Mouse (Mus musculus) forebrain, embryonic 11.5 days (tissue): Measurements from ENCODE around the gene 9530077C05Rik. TPM values are rescaled to one million over a fixed set of nuclear protein-coding genes. Genes with fewer than 3 reads are reported as not detected.

ENCODE experiments used
- ATAC-seq: fragments of 200-750 bp; cut with Nextera tagmentation; replicated peaks from 2 replicates; pipeline ENCODE4 v1.8.0; 2017; ENCODE audit warnings: moderate TSS enrichment; ENCODE audit not compliant: low FRiP score
- DNase-seq: peaks from one replicate; pipeline ENCODE4 v3.0.0-alpha.2; 2017; ENCODE audit warnings: low spot score
- H3K27ac ChIP-seq: fragments of 300-500 bp; sonication (generic); 2 replicates; pipeline ENCODE4 v1.5.1; 2014; ENCODE audit warnings: low read depth, low read length
- H3K27me3 ChIP-seq: fragments of 300-500 bp; sonication (generic); 2 replicates; pipeline ENCODE4 v1.6.1; 2014; ENCODE audit warnings: mild to moderate bottlenecking, low read length, mixed read lengths; ENCODE audit not compliant: control insufficient read depth, insufficient read depth
- H3K36me3 ChIP-seq: fragments of 300-500 bp; sonication (generic); 2 replicates; pipeline ENCODE4 v1.6.1; 2014; ENCODE audit warnings: mild to moderate bottlenecking, low read length, moderate library complexity, mixed read lengths; ENCODE audit not compliant: control insufficient read depth, insufficient read depth
- H3K4me1 ChIP-seq: fragments of 300-500 bp; sonication (generic); replicated peaks from 2 replicates; pipeline ENCODE4 v1.6.1; 2014; ENCODE audit warnings: low read length, mixed read lengths; ENCODE audit not compliant: control insufficient read depth, insufficient read depth
- H3K4me2 ChIP-seq: fragments of 300-500 bp; sonication (generic); 2 replicates; pipeline ENCODE4 v1.6.1; 2014; ENCODE audit warnings: low read depth, mild to moderate bottlenecking, low read length, moderate library complexity, mixed read lengths; ENCODE audit not compliant: severe bottlenecking
- H3K4me3 ChIP-seq: fragments of 300-500 bp; sonication (generic); 2 replicates; pipeline ENCODE4 v1.5.1; 2014; ENCODE audit warnings: low read depth, low read length
- H3K9ac ChIP-seq: fragments of 300-500 bp; sonication (generic); 2 replicates; pipeline ENCODE4 v1.6.1; 2014; ENCODE audit warnings: low read length
- H3K9me3 ChIP-seq: fragments of 300-500 bp; sonication (generic); 2 replicates; pipeline ENCODE4 v1.6.1; 2016; ENCODE audit warnings: low read length, mixed read lengths; ENCODE audit not compliant: control insufficient read depth
- WGBS: fragments of 180-500 bp; shearing (Covaris S2); extraction: QIAGEN DNeasy Blood & Tissue Kit; methylation state at CpG from one replicate; pipeline ENCODE4 v1.1.7; 2014; 5-methylcytosine and 5-hydroxymethylcytosine counted together
- polyA plus RNA-seq: library from polyadenylated mRNA; unstranded; fragments of >200 nt; fragmentation: Nextera tagmentation; extraction: Ambion mirVana; gene quantifications from 2 replicates; pipeline ENCODE4 v1.2.1, GENCODE M21; 2014

9530077C05Rik gene
- polyA plus RNA-seq, 1 experiment from 2014 or later: 12.7 TPM

DNA sequence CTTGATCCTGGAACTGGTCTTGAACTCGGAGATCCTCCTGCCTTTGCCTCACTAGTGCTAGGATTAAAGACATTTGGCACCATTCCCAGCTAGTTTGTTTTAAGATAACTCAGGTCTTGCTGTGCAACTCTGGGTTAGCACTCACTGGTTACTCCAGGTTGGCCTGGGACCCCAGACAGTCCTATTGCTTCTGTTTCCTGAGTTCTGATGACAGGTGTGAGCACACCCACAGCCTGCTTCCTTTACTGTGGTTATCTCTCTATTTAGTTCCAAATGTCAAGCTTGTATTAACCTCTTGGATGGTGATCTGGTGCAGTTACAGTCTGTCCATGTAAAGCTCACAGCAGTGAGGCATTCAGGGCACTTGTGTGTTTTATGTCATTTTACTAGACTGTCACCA lies 12.2 kb downstream of the 9530077C05Rik start:
- H3K27ac ChIP-seq: no peak overlapping the region
- no peaks in the 10 kb centered on the region for H3K9me3 ChIP-seq
- H3K27me3 ChIP-seq: no peaks in the 10 kb centered on the region
- DNase-seq (no peak), ATAC-seq (no peak)
- no peaks in the 10 kb centered on the region for H3K4me1 ChIP-seq
- H3K36me3 ChIP-seq: no peaks in the 10 kb centered on the region
- H3K4me3 ChIP-seq: no peak overlapping the region
- WGBS: 82% methylated on average over 1 of the region's 1 CpGs
- no peak overlapping the region for H3K4me2 ChIP-seq
- no peak overlapping the region for H3K9ac ChIP-seq

DNA sequence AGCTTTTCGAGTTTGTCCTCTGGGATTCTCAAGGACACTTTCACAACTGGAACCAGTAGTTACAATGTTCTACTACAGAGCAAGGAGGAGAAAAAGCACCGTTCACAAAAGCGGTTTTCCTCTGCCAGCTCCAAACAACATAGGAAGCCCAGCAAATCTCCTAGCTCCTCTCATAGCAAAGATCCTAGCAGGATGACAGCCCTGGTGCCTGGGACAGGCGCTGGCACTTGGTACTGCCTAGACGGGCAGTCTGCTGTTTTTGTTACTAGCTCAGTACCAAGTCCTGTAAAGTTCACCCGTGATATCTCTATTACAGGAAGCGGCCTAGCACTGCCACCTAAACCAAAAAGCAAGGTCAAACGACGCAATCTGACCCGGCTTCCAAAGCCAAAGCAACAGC lies 12.9 kb downstream of the 9530077C05Rik start:
- H3K4me3 ChIP-seq: no peak overlapping the region
- DNase-seq (no peak), ATAC-seq (no peak)
- no peaks in the 10 kb centered on the region for H3K36me3 ChIP-seq
- no peak overlapping the region for H3K4me2 ChIP-seq
- H3K27ac ChIP-seq: no peak overlapping the region
- H3K9ac ChIP-seq: no peak overlapping the region
- H3K27me3 ChIP-seq: no peaks in the 10 kb centered on the region
- H3K4me1 ChIP-seq: no peaks in the 10 kb centered on the region
- H3K9me3 ChIP-seq: no peaks in the 10 kb centered on the region
- 88% methylated on average over 10 of the region's 10 CpGs for WGBS

DNA sequence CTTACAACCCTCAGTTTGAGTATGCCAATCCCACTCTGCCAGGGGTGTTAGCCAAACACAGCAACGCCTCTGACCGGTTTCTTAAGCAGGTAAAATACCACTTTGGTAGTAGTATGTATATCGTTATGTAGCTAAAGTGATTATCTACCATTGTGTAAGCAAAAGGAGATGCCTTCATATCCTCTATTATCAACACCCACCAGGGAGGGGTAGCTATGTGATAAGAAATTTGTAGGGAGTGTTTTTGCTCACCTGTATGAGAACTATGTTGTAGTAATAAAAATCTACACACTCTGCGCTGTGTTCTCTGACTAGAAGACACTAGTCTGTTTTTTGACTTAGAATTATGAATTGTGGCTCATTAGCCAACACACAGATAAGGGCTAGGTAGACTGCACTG lies 13.4 kb downstream of the 9530077C05Rik start:
- no peak for DNase-seq
- ATAC-seq: no peak
- Histone ChIP-seq H3K4me2 (no peak overlapping the region), H3K27me3 (no peaks in the 10 kb centered on the region), H3K9ac (no peak overlapping the region), H3K4me1 (peaks cover under 1% of the 10 kb centered on the region; the same call in 1 of the 2 replicates), H3K4me3 (no peak overlapping the region), H3K36me3 (no peaks in the 10 kb centered on the region), H3K27ac (no peak overlapping the region), H3K9me3 (no peaks in the 10 kb centered on the region)
- 92% methylated on average over 4 of the region's 4 CpGs for WGBS

DNA sequence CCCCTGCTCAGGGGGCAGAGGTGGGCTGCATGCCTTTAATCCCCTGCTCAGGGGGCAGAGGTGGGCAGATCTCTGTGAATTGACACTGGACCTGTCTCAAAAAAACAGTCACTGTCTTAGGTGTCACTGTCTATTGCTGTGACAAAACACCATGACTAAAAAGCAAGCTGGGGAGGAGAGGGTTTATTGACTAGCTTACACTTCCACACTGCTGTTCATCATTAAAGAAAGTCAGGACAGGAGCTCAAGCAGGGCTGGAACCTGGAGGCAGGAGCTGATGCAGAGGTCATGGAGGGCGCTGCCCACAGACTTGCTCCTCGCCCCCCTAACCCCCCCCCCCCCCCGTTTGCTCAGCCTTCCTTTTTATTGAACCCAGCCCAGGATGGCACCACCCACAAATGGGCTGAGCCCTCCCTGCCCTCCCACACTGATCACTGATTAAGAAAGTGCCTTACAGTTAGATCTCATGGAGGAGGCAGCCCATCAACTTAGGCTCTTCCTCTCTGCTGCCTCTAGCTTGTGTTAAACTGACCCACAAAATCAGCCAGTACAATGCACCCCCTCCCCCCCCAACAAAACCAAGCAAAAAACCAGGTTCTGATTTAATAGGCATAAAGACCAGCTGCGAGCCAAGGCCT lies 16.8 kb downstream of the 9530077C05Rik start:
- no peak overlapping the region for H3K4me2 ChIP-seq
- no peaks in the 10 kb centered on the region for H3K36me3 ChIP-seq
- no peaks in the 10 kb centered on the region for H3K9me3 ChIP-seq
- no peak overlapping the region for H3K4me3 ChIP-seq
- WGBS: 60% methylated on average over 2 of the region's 4 CpGs
- DNase-seq (no peak), ATAC-seq (no peak)
- peaks cover 4% of the 10 kb centered on the region; the same call in 1 of the 2 replicates for H3K4me1 ChIP-seq
- H3K27me3 ChIP-seq: no peaks in the 10 kb centered on the region
- no peak overlapping the region for H3K27ac ChIP-seq
- no peak overlapping the region for H3K9ac ChIP-seq

DNA sequence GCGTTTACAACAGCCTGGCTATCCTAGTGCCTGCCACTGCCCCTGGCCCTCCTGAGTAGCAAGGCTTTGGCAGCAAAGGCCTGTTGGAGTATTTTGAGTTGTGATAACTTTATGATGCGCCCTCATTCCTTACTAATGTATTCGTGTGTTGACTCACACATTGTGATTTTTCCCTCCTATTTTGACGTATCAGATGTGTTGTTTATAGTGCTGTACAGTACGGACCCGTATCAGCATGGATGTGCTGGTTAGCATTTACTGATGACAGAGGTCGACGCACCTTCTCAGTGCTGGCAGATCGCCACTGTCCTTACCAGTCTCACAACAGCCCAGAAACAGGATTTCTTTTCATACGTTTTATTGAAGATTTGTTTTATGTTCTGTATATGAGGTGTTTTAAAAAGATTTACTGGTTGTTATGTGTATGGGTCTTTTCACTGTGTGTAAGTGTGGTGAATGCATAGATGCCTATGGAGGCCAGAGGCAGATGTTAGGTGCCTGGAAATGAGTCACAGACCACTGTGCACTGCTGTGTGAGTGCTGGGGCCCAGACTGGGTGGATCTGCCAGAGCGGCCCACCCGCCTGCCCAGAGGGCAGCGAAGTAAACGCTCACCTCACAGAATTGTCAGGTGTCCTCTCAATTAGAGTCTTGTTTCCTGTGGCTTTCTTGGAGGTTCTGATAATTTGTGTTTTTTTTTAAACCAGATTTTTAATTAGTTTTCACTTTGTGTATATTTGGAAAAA lies 17.5 kb downstream of the 9530077C05Rik start:
- whole genome bisulfite sequencing: 86% methylated on average over 14 of the region's 14 CpGs
- H3K36me3 ChIP-seq: no peaks in the 10 kb centered on the region
- H3K9me3 ChIP-seq: no peaks in the 10 kb centered on the region
- DNase-seq (no peak), ATAC-seq (no peak)
- H3K27me3 ChIP-seq: no peaks in the 10 kb centered on the region
- H3K4me1 ChIP-seq: peaks cover 4% of the 10 kb centered on the region; the same call in 1 of the 2 replicates
- H3K9ac ChIP-seq: no peak overlapping the region
- no peak overlapping the region for H3K4me2 ChIP-seq
- H3K4me3 ChIP-seq: no peak overlapping the region
- H3K27ac ChIP-seq: no peak overlapping the region

DNA sequence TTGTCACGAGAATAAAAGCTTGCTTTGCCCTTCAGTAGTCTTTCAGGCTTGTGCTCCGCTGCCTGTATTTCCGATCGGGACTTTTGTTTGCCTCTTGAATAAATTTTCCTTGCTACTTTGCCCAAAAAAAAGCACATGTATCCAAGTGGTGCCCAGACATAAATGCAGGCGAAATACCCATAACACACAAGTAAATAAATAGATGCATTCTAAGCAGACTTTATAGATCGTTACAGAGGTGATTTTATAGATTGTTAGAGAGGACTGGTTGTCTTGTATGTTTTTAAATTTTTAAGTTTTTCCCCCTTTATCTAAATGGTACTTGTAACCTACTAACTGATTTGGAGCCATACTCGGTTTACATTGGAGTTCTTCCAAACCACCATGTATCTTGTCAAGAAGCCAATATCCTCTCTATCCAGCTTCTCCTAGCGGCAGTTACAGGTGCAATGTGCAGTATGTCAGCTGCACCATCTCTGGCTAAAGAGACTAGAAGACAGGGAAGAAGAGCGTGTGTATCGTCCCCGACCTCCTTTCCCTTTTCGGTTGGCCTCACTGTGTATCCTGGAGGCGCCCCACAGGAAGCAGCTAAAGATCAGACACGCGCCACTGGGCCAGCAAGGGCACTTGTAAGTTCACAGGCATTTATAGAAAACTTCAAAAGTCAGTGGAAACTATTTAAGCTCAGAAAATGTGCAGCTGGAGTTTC lies 18.4 kb downstream of the 9530077C05Rik start:
- 54% methylated on average over 15 of the region's 15 CpGs for WGBS
- no peaks in the 10 kb centered on the region for H3K36me3 ChIP-seq
- no peak for DNase-seq

DNA sequence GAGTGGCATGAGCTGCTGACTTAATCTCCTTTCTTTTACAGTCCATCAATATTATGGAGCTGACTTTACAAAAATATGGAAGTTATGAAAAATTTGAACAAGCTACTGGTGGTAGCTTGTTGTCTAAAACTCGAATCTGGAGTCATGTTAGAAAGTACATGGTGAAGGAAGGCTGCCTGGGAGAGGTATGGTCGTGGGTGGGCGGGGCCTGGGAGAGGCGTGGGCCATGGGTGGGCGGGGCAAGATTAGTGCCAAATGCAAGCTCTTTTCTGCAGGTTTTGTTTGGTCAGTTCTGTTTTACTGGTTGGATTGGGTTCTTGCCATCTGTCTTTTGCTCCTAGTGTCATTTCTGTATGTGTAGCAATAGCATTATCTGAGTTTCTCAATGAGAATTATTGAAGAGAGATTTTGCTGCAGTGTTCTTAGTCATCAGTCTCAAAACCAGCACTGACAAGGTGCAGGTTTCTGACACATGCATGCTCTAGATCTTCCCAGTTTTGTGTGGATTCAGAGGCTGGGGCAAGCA lies 19.1 kb downstream of the 9530077C05Rik start:
- Histone ChIP-seq H3K4me2 (no peak overlapping the region), H3K9ac (no peak overlapping the region), H3K9me3 (no peaks in the 10 kb centered on the region), H3K27ac (no peak overlapping the region), H3K27me3 (no peaks in the 10 kb centered on the region), H3K4me3 (no peak overlapping the region), H3K36me3 (no peaks in the 10 kb centered on the region), H3K4me1 (peaks cover 4% of the 10 kb centered on the region; the same call in 1 of the 2 replicates)
- DNase-seq (no peak), ATAC-seq (no peak)
- 29% methylated on average over 5 of the region's 5 CpGs for WGBS

More for the DNA sequence above, 18.4 kb downstream of the 9530077C05Rik start:
- no peaks in the 10 kb centered on the region for H3K27me3 ChIP-seq
- no peak overlapping the region for H3K9ac ChIP-seq
- ATAC-seq: no peak
- H3K4me3 ChIP-seq: no peak overlapping the region
- H3K27ac ChIP-seq: no peak overlapping the region
- peaks cover 4% of the 10 kb centered on the region; the same call in 1 of the 2 replicates for H3K4me1 ChIP-seq
- H3K9me3 ChIP-seq: no peaks in the 10 kb centered on the region
- H3K4me2 ChIP-seq: no peak overlapping the region

DNA sequence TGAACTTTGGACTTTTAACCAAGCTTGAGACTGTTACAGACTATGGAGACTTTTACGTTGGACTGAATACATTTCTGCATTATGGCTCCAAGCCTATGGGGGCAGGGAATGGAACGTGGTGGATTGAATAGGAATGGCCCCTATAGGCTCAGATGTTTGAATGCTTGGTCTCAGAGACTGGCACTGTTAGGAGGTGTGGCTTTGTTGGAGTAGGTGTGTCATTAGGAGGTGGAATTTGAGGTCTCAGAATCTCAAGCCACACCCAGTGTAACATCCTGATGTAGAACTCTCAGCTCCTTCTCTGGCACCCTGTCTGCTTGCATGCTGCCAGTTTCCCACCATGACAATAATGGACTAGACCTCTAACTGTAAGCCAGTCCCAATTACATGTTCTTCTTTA lies 21.9 kb downstream of the 9530077C05Rik start:
- ATAC-seq: no peak
- 79% methylated on average over 2 of the region's 2 CpGs for WGBS

More for the DNA sequence above, 21.9 kb downstream of the 9530077C05Rik start:
- Histone ChIP-seq H3K4me2 (no peak overlapping the region), H3K9me3 (no peaks in the 10 kb centered on the region), H3K4me3 (no peak overlapping the region), H3K27me3 (no peaks in the 10 kb centered on the region), H3K36me3 (no peaks in the 10 kb centered on the region), H3K9ac (no peak overlapping the region), H3K27ac (no peak overlapping the region), H3K4me1 (peaks cover 4% of the 10 kb centered on the region; the same call in 1 of the 2 replicates)
- DNase-seq: no peak
